Mouse (Mus musculus) v-Abl transformed pro-B cells (cell line): ENCODE results near the gene Neurog1.

Experiments used
- in situ Hi-C, 2 experiments: fragments of 400-800 bp; cut with MboI; formaldehyde crosslinking; loops; one replicate each; pipeline ENCODE4 v1.15.1; 2025; ENCODE audit not compliant: unreplicated experiment in 2 of 2

Gene Neurog1

DNA sequence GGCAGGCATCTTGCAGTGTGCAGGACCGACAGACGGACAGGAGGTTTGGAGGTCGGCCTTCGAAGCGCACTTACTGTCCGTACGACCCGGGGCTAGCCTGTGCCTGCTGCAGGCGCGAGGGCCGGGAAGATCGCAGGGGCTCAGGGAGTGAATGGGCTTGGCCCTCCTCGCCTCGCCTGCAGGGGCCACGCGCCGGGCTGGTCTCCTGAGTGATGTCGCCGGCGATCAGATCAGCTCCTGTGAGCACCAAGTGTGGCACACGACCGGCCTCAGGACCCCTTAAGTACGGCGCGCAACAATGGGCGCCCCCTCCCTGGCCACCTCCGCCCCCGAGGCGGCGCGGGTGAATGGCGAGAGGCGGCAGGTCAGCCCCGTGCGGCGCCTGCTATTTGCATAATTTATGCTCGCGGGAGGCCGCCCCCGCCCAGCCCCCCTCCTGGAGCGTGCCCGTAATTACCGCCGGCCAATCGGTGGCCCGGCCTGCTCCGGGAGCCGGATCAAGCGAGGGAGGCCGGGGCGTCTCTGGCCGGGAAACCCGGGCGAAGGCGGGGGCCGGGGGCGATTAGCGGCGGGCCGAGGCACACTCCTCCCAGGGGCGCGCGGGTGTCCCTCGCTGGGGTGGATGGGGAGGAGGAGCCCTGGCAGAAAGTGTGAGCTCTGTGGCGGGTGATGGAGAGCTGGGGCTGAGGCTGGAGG lies at the start of gene Neurog1:
Gene Neurog1, minus strand, starts transcription at position 240 of the 696 bp plus-strand sequence.
- in situ Hi-C loops, result no loop called here

DNA sequence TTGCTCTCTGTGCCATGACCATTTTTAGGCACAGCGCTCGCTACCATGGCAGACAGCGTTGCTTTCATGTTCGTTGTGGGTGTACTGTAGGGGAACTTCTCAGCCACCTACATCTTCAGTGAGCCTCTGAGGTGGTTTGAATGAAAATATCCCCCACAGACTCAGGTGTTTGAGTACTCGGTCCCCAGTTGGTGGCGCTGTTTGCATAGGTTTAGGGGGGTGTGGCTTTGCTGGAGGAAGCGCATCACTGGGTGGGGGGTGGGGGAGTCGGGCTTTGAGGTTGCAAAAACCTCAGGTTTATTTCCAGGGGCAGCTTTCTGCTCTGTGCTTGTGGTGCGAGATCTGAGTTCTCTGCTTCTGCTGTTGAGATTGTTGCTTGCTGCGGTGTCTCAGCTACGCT lies 47.4 kb upstream of the Neurog1 start:
- in situ Hi-C loops, result loop anchor here in 1 of 2 experiments (25.0 kb wide), 1 partner anchor 963 kb away; no protein-coding TSS in a partner anchor

GRCm38 (mm10) chr13:56296659-56297020 lies 44.7 kb upstream of the Neurog1 start:
- in situ Hi-C loops, result loop anchor here in 1 of 2 experiments (25.0 kb wide), 1 partner anchor 966 kb away; no protein-coding TSS in a partner anchor

GRCm38 (mm10) chr13:56295943-56296658 lies 44.1 kb upstream of the Neurog1 start, which contains the start of gene Cxcl14:
Cxcl14 (minus strand) TSS chr13:56296551.
- in situ Hi-C loops, result loop anchor here in 1 of 2 experiments (25.0 kb wide), 1 partner anchor 966 kb away; no protein-coding TSS in a partner anchor

GRCm38 (mm10) chr13:56295586-56295942 lies 43.6 kb upstream of the Neurog1 start:
- in situ Hi-C loops, result loop anchor here in 1 of 2 experiments (25.0 kb wide), 1 partner anchor 967 kb away; no protein-coding TSS in a partner anchor

- in situ Hi-C loops, result loop anchor here in 1 of 2 experiments (25.0 kb wide), 1 partner anchor 967 kb away; no protein-coding TSS in a partner anchor
Measured at GRCm38 (mm10) chr13:56294908-56295307, 42.9 kb upstream of the Neurog1 start.

DNA sequence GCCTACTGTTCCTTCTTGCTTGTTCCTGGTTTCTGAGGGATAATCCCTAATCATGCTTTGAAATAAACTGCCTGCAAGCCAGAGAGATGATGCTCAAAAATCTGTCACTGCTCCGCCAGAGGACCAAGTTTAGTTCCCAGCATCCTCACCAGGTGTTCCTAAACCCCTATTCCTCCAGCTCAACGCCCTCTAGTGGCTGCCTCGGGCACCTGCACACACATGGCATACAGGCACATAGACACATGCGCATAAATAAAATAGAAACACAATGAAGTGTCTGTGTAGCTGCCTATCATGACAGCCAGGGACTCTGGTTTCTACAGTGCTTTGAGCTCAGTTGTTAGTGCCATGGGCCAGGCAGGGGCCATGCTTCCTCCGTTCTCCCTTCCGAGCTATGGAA lies 38.0 kb upstream of the Neurog1 start:
- in situ Hi-C loops, result loop anchor here in 1 of 2 experiments (10.0 to 25.0 kb wide), 2 partner anchors 145 to 972 kb away; partner anchors contain the start of gene Slc25a48

GRCm38 (mm10) chr13:56289261-56289660 lies 37.3 kb upstream of the Neurog1 start:
- in situ Hi-C loops, result loop anchor here in 1 of 2 experiments (10.0 to 25.0 kb wide), 2 partner anchors 146 to 973 kb away; partner anchors contain the start of gene Slc25a48

GRCm38 (mm10) chr13:56288601-56289000 lies 36.6 kb upstream of the Neurog1 start:
- in situ Hi-C loops, result loop anchor here in 1 of 2 experiments (10.0 to 25.0 kb wide), 2 partner anchors 146 to 974 kb away; partner anchors contain the start of gene Slc25a48

- in situ Hi-C loops, result loop anchor here in 1 of 2 experiments (10.0 to 25.0 kb wide), 2 partner anchors 148 to 975 kb away; partner anchors contain the start of gene Slc25a48
Measured at GRCm38 (mm10) chr13:56287091-56287490, 35.1 kb upstream of the Neurog1 start.

- in situ Hi-C loops, result loop anchor here in 1 of 2 experiments (10.0 to 25.0 kb wide), 2 partner anchors 151 to 979 kb away; partner anchors contain the start of gene Slc25a48
Measured at GRCm38 (mm10) chr13:56283321-56283720, 31.4 kb upstream of the Neurog1 start.

DNA sequence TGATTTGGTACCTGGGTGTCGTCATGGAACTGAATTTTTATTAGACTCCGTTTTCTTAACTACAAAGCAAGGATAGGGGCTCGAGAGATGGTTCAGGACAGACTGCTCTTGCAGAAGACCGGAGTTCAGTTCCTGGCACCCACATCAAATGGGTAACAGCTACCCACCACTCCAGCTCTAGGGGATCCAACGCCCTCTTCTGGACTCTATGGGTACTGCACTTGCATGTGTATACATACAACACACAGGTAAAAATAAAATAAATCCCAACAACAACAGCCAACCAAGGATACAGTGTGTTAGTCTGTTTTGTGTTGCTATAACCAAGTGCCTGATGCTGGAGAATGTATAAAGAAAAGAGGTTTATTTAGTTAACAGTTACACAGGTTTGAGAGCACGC lies 28.4 kb upstream of the Neurog1 start:
- in situ Hi-C loops, result loop anchor here in 1 of 2 experiments (10.0 to 25.0 kb wide), 2 partner anchors 154 to 982 kb away; partner anchors contain the start of gene Slc25a48

- in situ Hi-C loops, result loop anchor here (10.0 to 25.0 kb wide), 2 partner anchors 983 to 985 kb away; no protein-coding TSS in a partner anchor
Measured at GRCm38 (mm10) chr13:56279439-56279838, 27.5 kb upstream of the Neurog1 start.

- in situ Hi-C loops, result loop anchor here (10.0 to 25.0 kb wide), 2 partner anchors 987 to 990 kb away; no protein-coding TSS in a partner anchor
Measured at GRCm38 (mm10) chr13:56275171-56275570, 23.2 kb upstream of the Neurog1 start.

DNA sequence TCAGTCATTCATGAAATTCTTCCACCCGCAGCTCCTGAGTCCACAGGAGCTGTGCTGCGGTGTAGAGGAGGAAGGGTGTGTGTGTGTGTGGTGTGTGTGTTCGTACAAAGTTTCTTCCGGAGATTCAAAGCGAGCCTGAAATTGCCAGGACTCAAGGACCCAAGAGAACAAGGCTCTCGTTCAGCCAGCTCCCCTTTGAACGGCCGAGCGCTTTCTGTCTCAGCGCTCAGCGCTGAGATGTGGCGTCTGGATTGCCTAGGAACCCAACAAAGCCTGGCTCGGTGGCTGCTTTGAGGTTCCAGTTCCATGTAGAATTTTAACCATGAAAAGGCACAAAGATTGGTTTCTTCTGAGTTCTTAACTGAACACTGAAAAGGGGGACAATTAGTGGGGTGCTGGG lies 18.2 kb upstream of the Neurog1 start:
- in situ Hi-C loops, result loop anchor here in 1 of 2 experiments (10.0 kb wide), 1 partner anchor 995 kb away; no protein-coding TSS in a partner anchor

DNA sequence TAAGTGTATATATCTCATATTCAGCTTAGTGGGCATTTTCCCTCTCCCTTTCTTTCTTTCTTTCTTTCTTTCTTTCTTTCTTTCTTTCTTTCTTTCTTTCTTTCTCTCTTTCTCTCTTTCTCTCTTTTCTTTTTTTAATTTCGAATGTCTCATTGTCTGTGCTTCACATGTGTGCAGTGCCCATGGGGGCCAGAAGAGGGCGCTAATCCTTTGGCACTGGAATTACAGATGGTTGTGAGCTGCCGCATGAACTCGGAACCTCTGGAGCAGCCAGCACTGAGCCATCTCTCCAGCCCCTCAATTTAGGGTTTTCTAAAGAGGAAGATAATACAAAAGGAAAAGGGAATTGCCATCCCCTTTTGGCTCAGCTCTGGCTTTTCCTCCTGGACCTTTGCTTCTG lies 15.4 kb upstream of the Neurog1 start:
- in situ Hi-C loops, result no loop called here

DNA sequence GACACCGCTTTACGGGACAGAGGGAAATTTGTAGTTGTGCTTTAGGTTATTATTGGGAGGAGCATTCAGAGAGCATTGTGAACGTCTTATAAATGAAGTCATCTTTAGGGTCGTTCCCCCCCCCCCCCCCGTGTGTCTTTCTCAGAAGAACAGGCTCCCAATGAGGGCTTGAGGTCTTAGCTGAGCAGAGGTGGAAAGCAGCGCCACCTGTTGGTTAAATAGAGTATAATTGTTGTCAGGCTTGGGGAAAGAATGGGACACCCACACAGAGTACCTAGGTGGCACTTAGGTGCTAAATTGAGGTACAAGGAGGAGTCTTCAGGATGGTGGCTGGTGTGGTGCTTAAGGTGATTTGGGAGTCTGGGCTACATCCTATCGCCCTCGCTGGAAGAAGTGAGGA lies 14.5 kb upstream of the Neurog1 start:
- in situ Hi-C loops, result no loop called here

DNA sequence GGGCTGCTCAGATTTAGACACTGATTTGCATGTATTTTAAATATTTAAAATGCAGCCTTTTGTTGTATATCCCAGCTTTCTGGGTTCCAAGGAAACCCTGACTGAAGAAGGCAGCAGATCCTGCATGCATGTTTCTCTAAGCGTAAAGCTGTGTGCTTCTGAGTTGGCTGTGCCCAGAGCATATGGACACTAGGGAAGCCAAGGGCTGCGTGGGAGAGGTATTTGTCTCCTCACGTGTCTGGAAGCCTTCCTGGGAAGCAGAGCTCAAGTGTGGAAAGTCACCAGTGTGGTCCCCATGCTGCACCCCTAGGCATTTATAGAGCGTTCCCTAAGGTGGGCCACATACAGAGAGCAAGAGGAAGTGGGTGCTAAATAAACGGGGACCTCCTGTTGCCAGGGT lies 13.7 kb upstream of the Neurog1 start:
- in situ Hi-C loops, result no loop called here

GRCm38 (mm10) chr13:56262269-56262668 lies 10.3 kb upstream of the Neurog1 start:
- in situ Hi-C loops, result no loop called here

- in situ Hi-C loops, result no loop called here
Measured at GRCm38 (mm10) chr13:56260344-56260780, 8.4 kb upstream of the Neurog1 start.

DNA sequence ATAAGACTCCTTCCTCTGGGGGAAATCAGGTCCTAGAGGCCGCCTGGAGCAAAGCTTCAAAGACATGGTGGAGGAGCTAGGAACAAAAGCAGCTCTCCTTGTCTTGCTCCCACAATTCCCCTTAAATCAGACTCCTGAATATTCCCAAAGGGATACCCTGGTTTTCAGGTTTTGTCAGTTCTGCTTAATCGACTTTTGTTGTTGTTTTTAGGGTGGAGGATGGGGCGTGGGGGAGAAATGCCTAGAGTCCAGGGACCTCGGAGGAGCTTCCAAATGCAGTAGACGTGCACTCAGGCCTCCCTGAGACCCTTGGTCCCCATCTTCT lies 7.9 kb upstream of the Neurog1 start:
- in situ Hi-C loops, result no loop called here
